Mouse (Mus musculus) erythroblast, embryonic 14.5 days (primary cell): ENCODE results near the gene Als2.

ENCODE experiments used
- GATA1 ChIP-seq: IDR thresholded peaks from 2 replicates; pipeline ENCODE4 v1.6.1; 2012; ENCODE audit warnings: low read length, inconsistent platforms, mixed read lengths
- TAL1 ChIP-seq: IDR thresholded peaks from 3 replicates; pipeline ENCODE4 v1.6.1; 2012; ENCODE audit warnings: low read length, inconsistent platforms, mixed read lengths

DNA sequence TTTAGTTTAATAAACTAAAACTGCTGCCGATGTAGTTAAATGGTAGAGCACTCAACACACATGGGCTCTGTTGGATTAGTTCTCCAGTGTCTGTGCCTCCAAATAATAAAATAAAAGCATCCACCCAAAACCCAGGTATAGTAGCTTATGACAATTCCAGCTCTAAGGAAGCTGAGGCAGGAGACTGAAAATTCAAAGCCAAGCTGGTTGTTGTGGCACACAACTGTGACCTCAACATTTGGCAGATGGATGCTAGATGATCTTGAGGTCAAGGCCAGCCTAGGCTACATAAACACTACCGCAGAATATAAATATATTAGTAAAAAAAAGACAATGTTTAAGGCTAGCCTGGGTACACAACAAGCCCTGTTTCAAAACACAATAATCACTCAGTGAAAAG is 15.4 kb downstream of the Als2 start:
- TF ChIP-seq GATA1 = no peak
- TF ChIP-seq TAL1 = no peak
